Mouse (Mus musculus): Measurements from ENCODE around the gene Mecr.
"Not testable (repeated sequence)": the region's sequence is repeated elsewhere in the genome, so short reads cannot be mapped to it uniquely, and the experiment has no call there.

The Mecr gene

GRCm38 (mm10) chr4:131843290-131843743, at the start of gene Mecr:
Gene Mecr, plus strand, starts transcription at chr4:131843470.
- DNase-seq (ENCODE audit: inconsistent age in 2 of 2, low spot score in 1 of 2), result peak; percentile 92 to 98

GRCm38 (mm10) chr4:131796312-131797080, 46.8 kb upstream of the Mecr start:
- no peak for DNase-seq (ENCODE audit: inconsistent age in 2 of 2, low spot score in 1 of 2)

GRCm38 (mm10) chr4:131797483-131797882, 45.8 kb upstream of the Mecr start:
- no peak for DNase-seq (ENCODE audit: inconsistent age in 2 of 2, low spot score in 1 of 2)

GRCm38 (mm10) chr4:131797920-131798319, 45.4 kb upstream of the Mecr start:
- no peak for DNase-seq (ENCODE audit: inconsistent age in 2 of 2, low spot score in 1 of 2)

- no peak for DNase-seq (ENCODE audit: inconsistent age in 2 of 2, low spot score in 1 of 2)
These were observed 44.3 kb upstream of the Mecr start for GRCm38 (mm10) chr4:131798968-131799367.

GRCm38 (mm10) chr4:131803846-131804245, 39.4 kb upstream of the Mecr start:
- no peak for DNase-seq (ENCODE audit: inconsistent age in 2 of 2, low spot score in 1 of 2)

GRCm38 (mm10) chr4:131804732-131805131, 38.5 kb upstream of the Mecr start:
- DNase-seq (ENCODE audit: inconsistent age in 2 of 2, low spot score in 1 of 2), result not testable (repeated sequence)

- DNase-seq (ENCODE audit: inconsistent age in 2 of 2, low spot score in 1 of 2), result no peak
These were observed 38.0 kb upstream of the Mecr start for GRCm38 (mm10) chr4:131805255-131805654.

GRCm38 (mm10) chr4:131812458-131812857, 30.8 kb upstream of the Mecr start:
- no peak for DNase-seq (ENCODE audit: inconsistent age in 2 of 2, low spot score in 1 of 2)

- no peak for DNase-seq (ENCODE audit: inconsistent age in 2 of 2, low spot score in 1 of 2)
These were observed 29.5 kb upstream of the Mecr start for GRCm38 (mm10) chr4:131813798-131814197.

GRCm38 (mm10) chr4:131814869-131815268, 28.4 kb upstream of the Mecr start:
- no peak for DNase-seq (ENCODE audit: inconsistent age in 2 of 2, low spot score in 1 of 2)

GRCm38 (mm10) chr4:131815774-131816173, 27.5 kb upstream of the Mecr start:
- DNase-seq (ENCODE audit: inconsistent age in 2 of 2, low spot score in 1 of 2), result no peak

- no peak for DNase-seq (ENCODE audit: inconsistent age in 2 of 2, low spot score in 1 of 2)
These were observed 24.3 kb upstream of the Mecr start for GRCm38 (mm10) chr4:131818926-131819325.

- DNase-seq (ENCODE audit: inconsistent age in 2 of 2, low spot score in 1 of 2), result no peak
These were observed 22.0 kb upstream of the Mecr start for GRCm38 (mm10) chr4:131821161-131821731.

GRCm38 (mm10) chr4:131822583-131822982, 20.7 kb upstream of the Mecr start:
- DNase-seq (ENCODE audit: inconsistent age in 2 of 2, low spot score in 1 of 2), result no peak

GRCm38 (mm10) chr4:131824939-131825338, 18.3 kb upstream of the Mecr start:
- DNase-seq (ENCODE audit: inconsistent age in 2 of 2, low spot score in 1 of 2), result no peak

- DNase-seq (ENCODE audit: inconsistent age in 2 of 2, low spot score in 1 of 2), result peak; percentile 48 to 76
These were observed 17.4 kb upstream of the Mecr start for GRCm38 (mm10) chr4:131825830-131826229.

GRCm38 (mm10) chr4:131826905-131827304, 16.4 kb upstream of the Mecr start:
- DNase-seq (ENCODE audit: inconsistent age in 2 of 2, low spot score in 1 of 2), result no peak

- no peak for DNase-seq (ENCODE audit: inconsistent age in 2 of 2, low spot score in 1 of 2)
These were observed 14.1 kb upstream of the Mecr start for GRCm38 (mm10) chr4:131829123-131829522.

GRCm38 (mm10) chr4:131831546-131832045, 11.7 kb upstream of the Mecr start:
- DNase-seq (ENCODE audit: inconsistent age in 2 of 2, low spot score in 1 of 2), result no peak

- DNase-seq (ENCODE audit: inconsistent age in 2 of 2, low spot score in 1 of 2), result no peak
These were observed 10.4 kb upstream of the Mecr start for GRCm38 (mm10) chr4:131832759-131833407.

All from adrenal gland, adult (tissue).